Mouse (Mus musculus) CH12.LX (cell line): Measurements from ENCODE around the gene Ddias. TPM values are rescaled to one million over a fixed set of nuclear protein-coding genes. Genes with fewer than 3 reads are reported as not detected.

Experiments
- DNase-seq: peaks from one replicate; pipeline ENCODE4 v3.0.0-alpha.2; 2013; ENCODE audit errors: extremely low read depth
- H3K27ac ChIP-seq: 2 replicates; pipeline ENCODE4 v1.5.1; 2012; ENCODE audit warnings: low read depth, mild to moderate bottlenecking, control low read depth, moderate library complexity; ENCODE audit not compliant: insufficient read depth
- H3K27me3 ChIP-seq: replicated peaks from 2 replicates; pipeline ENCODE3; 2012; ENCODE audit warnings: inconsistent platforms
- H3K36me3 ChIP-seq, 2 experiments: replicated peaks in 1 of 2; 2 replicates each; pipeline versions ENCODE3 to v1.6.1; 2012; ENCODE audit warnings: inconsistent platforms in 1 of 2, low read length in 1 of 2, mild to moderate bottlenecking in 1 of 2, mixed read lengths in 1 of 2, moderate library complexity in 1 of 2; ENCODE audit not compliant: control insufficient read depth in 1 of 2, insufficient read depth in 1 of 2
- H3K4me1 ChIP-seq, 2 experiments: 2 replicates each; pipeline ENCODE4 v1.6.1; 2012; ENCODE audit warnings: inconsistent platforms in 1 of 2, moderate library complexity in 1 of 2; ENCODE audit not compliant: insufficient read depth in 2 of 2, control insufficient read depth in 1 of 2
- H3K4me2 ChIP-seq: 2 replicates; pipeline ENCODE4 v1.6.1; 2012; ENCODE audit warnings: low read depth, mild to moderate bottlenecking, control low read depth; ENCODE audit not compliant: poor library complexity, insufficient read depth, severe bottlenecking
- H3K4me3 ChIP-seq, 3 experiments: fragments of 150-350 bp in 1 of 3; sonication (generic) in 1 of 3; replicated peaks in 1 of 3; 2 replicates each; pipeline versions ENCODE3 to v1.5.1; 2011 to 2012; ENCODE audit warnings: low read depth in 2 of 3, low read length in 2 of 3, mild to moderate bottlenecking in 2 of 3, moderate library complexity in 2 of 3, control low read depth in 1 of 3, improper control_type of control experiment in 1 of 3, inconsistent platforms in 1 of 3, mixed read lengths in 1 of 3; ENCODE audit not compliant: poor library complexity in 1 of 3
- H3K79me2 ChIP-seq: replicated peaks from 2 replicates; pipeline ENCODE4 v1.6.1; 2012; ENCODE audit warnings: mild to moderate bottlenecking, moderate library complexity; ENCODE audit not compliant: control insufficient read depth, poor library complexity, insufficient read depth, severe bottlenecking; ENCODE audit errors: extremely low read depth
- H3K9ac ChIP-seq: 2 replicates; pipeline ENCODE4 v1.6.1; 2012; ENCODE audit warnings: low read depth, mild to moderate bottlenecking, control low read depth, moderate library complexity; ENCODE audit not compliant: insufficient read depth
- H3K9me3 ChIP-seq: replicated peaks from 2 replicates; pipeline ENCODE3; 2012; ENCODE audit warnings: low read length, inconsistent platforms, mixed read lengths
- CHD2 ChIP-seq: IDR thresholded peaks from 2 replicates; pipeline ENCODE4 v1.6.1; 2011; ENCODE audit warnings: low read length, improper control_type of control experiment
- CTCF ChIP-seq, 2 experiments: IDR thresholded peaks in 1 of 2; conservative IDR thresholded peaks in 1 of 2; 2 replicates each; pipeline ENCODE4 v1.5.1; 2011 to 2012; ENCODE audit warnings: low read depth in 2 of 2, low read length in 2 of 2, improper control_type of control experiment in 1 of 2, inconsistent platforms in 1 of 2, mild to moderate bottlenecking in 1 of 2, moderate library complexity in 1 of 2
- E2F4 ChIP-seq: IDR thresholded peaks from 2 replicates; pipeline ENCODE4 v1.6.1; 2011; ENCODE audit warnings: low read depth, low read length, improper control_type of control experiment; ENCODE audit not compliant: insufficient replicate concordance
- ELF1 ChIP-seq: IDR thresholded peaks from 2 replicates; pipeline ENCODE4 v1.6.1; 2014; ENCODE audit warnings: low read depth, mild to moderate bottlenecking, inconsistent platforms, low read length, improper control_type of control experiment
- HCFC1 ChIP-seq: IDR thresholded peaks from 2 replicates; pipeline ENCODE4 v1.6.1; 2012; ENCODE audit warnings: low read depth, mild to moderate bottlenecking, inconsistent platforms, low read length, improper control_type of control experiment
- IRF4 ChIP-seq: IDR thresholded peaks from 2 replicates; pipeline ENCODE4 v1.6.1; 2014; ENCODE audit warnings: low read depth, mild to moderate bottlenecking, inconsistent platforms, low read length, improper control_type of control experiment
- JUN ChIP-seq: IDR thresholded peaks from 2 replicates; pipeline ENCODE4 v1.6.1; 2011; ENCODE audit warnings: low read depth, mild to moderate bottlenecking, low read length, improper control_type of control experiment, moderate library complexity; ENCODE audit not compliant: insufficient read depth
- JUND ChIP-seq: conservative IDR thresholded peaks from 2 replicates; pipeline ENCODE4 v1.6.1; 2011; ENCODE audit warnings: low read depth, low read length, improper control_type of control experiment
- KAT2A ChIP-seq: IDR thresholded peaks from 2 replicates; pipeline ENCODE4 v1.6.1; 2012; ENCODE audit warnings: low read length, improper control_type of control experiment, inconsistent platforms; ENCODE audit not compliant: insufficient replicate concordance
- MAX ChIP-seq: IDR thresholded peaks from 2 replicates; pipeline ENCODE4 v1.6.1; 2011; ENCODE audit warnings: low read length, improper control_type of control experiment
- MAZ ChIP-seq: IDR thresholded peaks from 2 replicates; pipeline ENCODE4 v1.6.1; 2012; ENCODE audit warnings: low read depth, mild to moderate bottlenecking, inconsistent platforms, low read length, improper control_type of control experiment, moderate library complexity
- MEF2A ChIP-seq: IDR thresholded peaks from 2 replicates; pipeline ENCODE4 v1.6.1; 2014; ENCODE audit warnings: low read depth, mild to moderate bottlenecking, inconsistent platforms, low read length, improper control_type of control experiment, borderline replicate concordance
- MXI1 ChIP-seq: IDR thresholded peaks from 2 replicates; pipeline ENCODE4 v1.6.1; 2011; ENCODE audit warnings: mild to moderate bottlenecking, low read depth, low read length, improper control_type of control experiment
- MYC ChIP-seq: IDR thresholded peaks from 2 replicates; pipeline ENCODE4 v1.6.1; 2011; ENCODE audit warnings: low read depth, mild to moderate bottlenecking, improper control_type of control experiment, low read length
- NELFE ChIP-seq: IDR thresholded peaks from 2 replicates; pipeline ENCODE4 v1.6.1; 2011; ENCODE audit warnings: low read depth, low read length, improper control_type of control experiment
- NRF1 ChIP-seq: IDR thresholded peaks from 2 replicates; pipeline ENCODE4 v1.6.1; 2014; ENCODE audit warnings: low read depth, mild to moderate bottlenecking, inconsistent platforms, low read length, improper control_type of control experiment, moderate library complexity
- POLR2A ChIP-seq: IDR thresholded peaks from 2 replicates; pipeline ENCODE4 v1.6.1; 2011; ENCODE audit warnings: low read depth, mild to moderate bottlenecking, improper control_type of control experiment, low read length
- POLR2AphosphoS2 ChIP-seq: IDR thresholded peaks from 2 replicates; pipeline ENCODE4 v1.6.1; 2011; ENCODE audit warnings: low read depth, low read length, improper control_type of control experiment
- RAD21 ChIP-seq: IDR thresholded peaks from 2 replicates; pipeline ENCODE4 v1.6.1; 2011; ENCODE audit warnings: low read depth, mild to moderate bottlenecking, low read length, improper control_type of control experiment, moderate library complexity
- RCOR1 ChIP-seq: conservative IDR thresholded peaks from 2 replicates; pipeline ENCODE4 v1.6.1; 2012; ENCODE audit warnings: low read depth, mild to moderate bottlenecking, inconsistent platforms, low read length, improper control_type of control experiment
- SMC3 ChIP-seq: IDR thresholded peaks from 2 replicates; pipeline ENCODE4 v1.6.1; 2011; ENCODE audit warnings: low read depth, low read length, improper control_type of control experiment
- TBP ChIP-seq: conservative IDR thresholded peaks from 2 replicates; pipeline ENCODE4 v1.6.1; 2011; ENCODE audit warnings: low read depth, low read length, improper control_type of control experiment
- UBTF ChIP-seq: IDR thresholded peaks from 2 replicates; pipeline ENCODE4 v1.6.1; 2012; ENCODE audit warnings: low read depth, mild to moderate bottlenecking, inconsistent platforms, low read length, improper control_type of control experiment, moderate library complexity
- USF1 ChIP-seq: IDR thresholded peaks from 2 replicates; pipeline ENCODE4 v1.6.1; 2014; ENCODE audit warnings: low read depth, mild to moderate bottlenecking, inconsistent platforms, low read length, improper control_type of control experiment
- USF2 ChIP-seq: conservative IDR thresholded peaks from 2 replicates; pipeline ENCODE4 v1.6.1; 2011; ENCODE audit warnings: low read depth, low read length, improper control_type of control experiment
- ZC3H11A ChIP-seq: IDR thresholded peaks from 2 replicates; pipeline ENCODE4 v1.6.1; 2012; ENCODE audit warnings: low read depth, mild to moderate bottlenecking, inconsistent platforms, low read length, improper control_type of control experiment
- ZKSCAN1 ChIP-seq: IDR thresholded peaks from 2 replicates; pipeline ENCODE4 v1.6.1; 2012; ENCODE audit warnings: low read depth, inconsistent platforms, low read length, improper control_type of control experiment, borderline replicate concordance
- ZMIZ1 ChIP-seq: IDR thresholded peaks from 2 replicates; pipeline ENCODE4 v1.6.1; 2012; ENCODE audit warnings: low read depth, mild to moderate bottlenecking, inconsistent platforms, low read length, improper control_type of control experiment
- ZNF384 ChIP-seq: IDR thresholded peaks from 2 replicates; pipeline ENCODE4 v1.6.1; 2012; ENCODE audit warnings: low read depth, low read length, improper control_type of control experiment, inconsistent platforms
- dilution Hi-C: fragments of 300-500 bp; cut with MboI; formaldehyde crosslinking; loops from 2 replicates; pipeline ENCODE4 v1.14.3; 2020; ENCODE audit warnings: low sequenced_read_pairs; ENCODE audit not compliant: extremely low pct_unique_long_range_greater_than_20kb, extremely low pct_ligation_motif_present
- in situ Hi-C: fragments of 300-500 bp; cut with MboI; formaldehyde crosslinking; loops from 3 replicates; pipeline ENCODE4 v1.14.3; 2019; ENCODE audit warnings: low sequenced_read_pairs, low pct_ligation_motif_present, low pct_unique_long_range_greater_than_20kb, mixed read lengths
- polyA plus RNA-seq: library from polyadenylated mRNA; unstranded; fragments of >175 nt; gene quantifications from 2 replicates; pipeline ENCODE4 v1.2.1, GENCODE M21; 2012; ENCODE audit warnings: low read depth; ENCODE audit not compliant: insufficient read length
- total RNA-seq, 2 experiments: library from RNA; depleted of rRNA; stranded (reverse); fragments of 300-350 nt in 1 of 2; fragments of >200 nt in 1 of 2; gene quantifications; 2 replicates each; pipeline ENCODE4 v1.2.3; 2012 to 2014

Gene Ddias
- total and polyA plus RNA-seq, 3 experiments = 17.5 to 38.0 (median 24.0) TPM

GRCm38 (mm10) chr7:92897021-92897420, 23.0 kb upstream of the Ddias start:
- Histone ChIP-seq H3K4me1 (peaks cover 2 to 9% of the 10 kb centered on the region in 2 experiments; a peak in 1 of 4 replicates), H3K9me3 (no peaks in the 10 kb centered on the region), H3K4me2 (no peak overlapping the region; the same call in none of the 2 replicates), H3K27me3 (no peaks in the 10 kb centered on the region), H3K9ac (no peak overlapping the region), H3K36me3 (peaks cover 0 to 9% of the 10 kb centered on the region in 2 experiments), H3K4me3 (no peak overlapping the region), H3K79me2 (no peaks in the 10 kb centered on the region; the same call in 1 of the 2 replicates), H3K27ac (no peak overlapping the region)
- TF ChIP-seq ZC3H11A (no peak), E2F4 (no peak), CTCF (conservative IDR thresholded peaks at IDR 0.05 in 1 of 2, IDR thresholded peaks at IDR 0.05 in 1 of 2; ENCODE audit: low read depth in 2 of 2, low read length in 2 of 2) (peak in 1 of 2 experiments; percentile 87; a peak in 2 of 4 replicates), JUN (no peak), ELF1 (no peak), RCOR1 (no peak), HCFC1 (no peak), SMC3 (peak; percentile 90), POLR2AphosphoS2 (no peak), ZKSCAN1 (no peak), JUND (no peak), TBP (no peak), RAD21 (peak; percentile 67), POLR2A (no peak), MYC (no peak), MAX (no peak), ZMIZ1 (no peak), USF2 (no peak), CHD2 (no peak), UBTF (no peak), MEF2A (no peak), MXI1 (no peak), ZNF384 (no peak), NELFE (no peak), NRF1 (no peak), IRF4 (peak; percentile 10; the same call in 1 of the 2 replicates), MAZ (no peak), KAT2A (no peak), USF1 (no peak)
- peak; percentile 55 for DNase-seq
- in situ Hi-C loops (loop anchor here (10.0 kb wide), 1 partner anchor 68 kb away; no protein-coding TSS in a partner anchor), dilution Hi-C loops (no loop called here)
